Mouse (Mus musculus): ENCODE data around the gene Hist1h2bq. TPM values are rescaled to one million over a fixed set of nuclear protein-coding genes. Genes with fewer than 3 reads are reported as not detected.

The Hist1h2bq gene
- total RNA-seq, 2 experiments from 2014 or later, result 16.2 to 21.6 TPM

DNA sequence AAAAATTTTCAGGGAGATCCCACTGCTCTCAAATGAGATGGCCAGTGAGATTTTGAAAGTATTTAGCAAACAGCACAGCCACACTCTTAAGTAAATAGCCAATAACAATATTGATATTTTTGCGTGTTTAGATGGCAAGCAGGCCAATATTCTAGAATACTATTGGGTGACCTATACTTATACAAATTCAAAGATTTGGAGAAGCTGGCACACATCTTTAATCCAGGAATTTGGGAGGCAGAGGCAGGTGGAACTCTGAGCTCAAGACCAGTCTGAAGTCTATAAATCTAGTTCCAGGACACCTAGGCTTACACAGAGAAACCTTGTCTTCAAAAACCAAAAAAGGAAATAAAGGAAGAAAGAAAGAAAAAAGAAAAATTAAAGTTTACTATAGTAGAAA is 28.4 kb downstream of the Hist1h2bq start:
- no peak for TF ChIP-seq CTCF (IDR thresholded peaks at IDR 0.05)
- Histone ChIP-seq H3K4me3 (no peak overlapping the region), H3K27ac (no peak overlapping the region)
- intact Hi-C loops (cut with DNase I), result loop anchor here (10.0 kb wide), 2 partner anchors 67 to 1653 kb away; partner anchors contain the start of genes Hist1h2ai, Hist1h2bl and Hist1h3h
- DNase-seq, result no peak

GRCm38 (mm10) chr13:21781021-21781555 is 28.9 kb downstream of the Hist1h2bq start:
- peak overlapping the region; percentile 76 for H3K4me3 ChIP-seq
- DNase-seq, result no peak
- no peak for TF ChIP-seq CTCF (IDR thresholded peaks at IDR 0.05)
- intact Hi-C loops (cut with DNase I), result loop anchor here (10.0 kb wide), 2 partner anchors 66 to 1654 kb away; partner anchors contain the start of genes Hist1h2ai, Hist1h2bl and Hist1h3h
- H3K27ac ChIP-seq, result no peak overlapping the region; the same call in 1 of the 2 replicates

DNA sequence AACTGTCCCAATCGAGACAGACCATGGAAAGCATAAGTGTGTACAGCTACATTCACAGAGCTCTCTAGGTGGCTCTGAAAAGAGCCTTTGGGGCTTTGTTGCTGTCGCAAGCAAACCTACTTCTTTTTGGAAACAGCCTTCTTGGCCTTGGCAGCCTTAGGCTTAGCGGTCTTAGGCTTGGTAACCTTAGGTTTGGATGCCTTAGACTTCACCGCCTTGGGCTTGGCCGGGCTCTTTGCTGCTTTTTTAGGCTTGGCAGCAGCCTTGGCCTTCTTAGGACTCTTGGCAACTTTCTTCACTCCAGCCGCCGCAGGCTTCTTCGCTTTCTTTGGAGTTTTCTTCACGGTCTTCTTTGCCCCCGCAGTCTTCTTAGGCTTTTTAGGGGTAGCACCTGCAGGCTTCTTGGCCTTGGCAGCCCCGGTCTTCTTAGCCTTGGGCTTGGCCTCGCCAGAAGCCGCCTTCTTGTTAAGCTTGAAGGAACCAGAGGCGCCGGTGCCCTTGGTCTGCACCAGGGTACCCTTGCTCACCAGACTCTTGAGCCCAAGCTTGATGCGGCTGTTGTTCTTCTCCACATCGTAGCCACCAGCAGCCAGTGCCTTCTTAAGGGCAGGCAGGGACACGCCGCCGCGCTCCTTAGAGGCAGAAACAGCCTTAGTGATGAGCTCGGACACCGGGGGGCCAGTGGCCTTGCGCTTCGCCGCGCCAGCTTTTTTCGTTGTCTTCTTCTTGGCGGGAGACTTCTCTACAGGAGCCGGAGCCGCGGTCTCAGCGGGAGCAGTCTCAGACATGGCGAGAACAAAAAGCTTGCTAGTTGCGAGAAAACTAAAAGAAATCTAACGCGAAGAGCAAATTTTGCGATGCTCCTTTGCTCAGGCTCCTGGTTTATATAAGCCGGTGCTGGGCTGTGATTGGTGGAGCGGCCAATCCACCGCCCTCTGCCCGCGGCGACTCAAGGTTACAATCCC is 29.9 kb downstream of the Hist1h2bq start, which contains the start of gene Hist1h1b:
Hist1h1b (minus strand) TSS at position 859 of the 965 bp plus-strand sequence.
- DNase-seq, result peak; percentile 54
- peak within 1 kb of the TSS; percentile 76 for H3K4me3 ChIP-seq
- H3K27ac ChIP-seq, result peak within 1 kb of the TSS; percentile 91
- intact Hi-C loops (cut with DNase I), result loop anchor here (5.0 to 10.0 kb wide), 3 partner anchors 65 to 1655 kb away; partner anchors contain the start of genes Hist1h2ag, Hist1h2ai, Hist1h2bj and Hist1h2bl
- no peak for TF ChIP-seq CTCF (IDR thresholded peaks at IDR 0.05)

DNA sequence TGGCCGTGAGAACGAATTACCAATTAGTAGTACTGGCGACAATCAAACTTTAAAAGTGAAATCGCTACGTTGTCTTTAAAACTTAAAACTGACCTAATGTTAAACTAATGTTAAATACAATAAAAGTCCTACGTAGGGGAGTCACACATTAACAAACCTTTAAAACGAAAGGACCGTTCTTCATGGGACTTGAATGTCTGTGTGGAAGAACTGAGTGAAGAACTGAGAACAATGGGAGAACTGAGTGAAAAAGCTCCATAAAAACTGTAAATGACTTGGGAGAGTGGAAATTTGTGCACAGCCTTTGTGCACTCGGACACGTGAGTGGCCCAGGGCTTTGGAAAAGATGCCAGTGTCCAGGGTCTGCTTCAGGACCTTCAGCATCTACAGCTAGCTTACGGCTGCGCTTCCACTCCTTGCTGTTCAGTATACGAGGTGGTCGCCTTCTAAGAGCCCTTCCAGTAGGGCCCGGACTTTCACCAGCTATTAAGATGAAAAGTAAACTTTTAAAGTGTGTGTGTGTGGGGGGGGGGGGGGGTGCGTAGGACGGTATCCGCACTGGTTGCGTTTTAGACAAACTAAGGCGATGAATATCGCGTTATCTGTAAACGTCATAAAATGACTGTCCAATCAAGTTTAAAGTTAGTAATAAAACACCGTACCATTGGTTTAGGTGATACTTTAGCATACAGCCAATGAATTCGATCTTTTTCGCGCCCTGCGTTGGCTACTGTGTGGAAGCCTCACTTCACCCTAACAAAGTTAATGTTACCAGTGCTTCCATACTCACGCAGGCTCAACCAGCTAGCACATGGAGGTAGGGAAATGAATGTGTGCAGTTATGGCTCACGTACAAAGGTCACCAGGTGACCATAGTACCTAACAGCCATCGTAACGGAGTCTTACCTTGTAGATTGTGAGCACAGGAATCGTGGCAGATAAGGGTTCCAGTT is 30.9 kb downstream of the Hist1h2bq start:
- peak overlapping the region; percentile 91 for H3K27ac ChIP-seq
- intact Hi-C loops (cut with DNase I), result loop anchor here (5.0 kb wide), 1 partner anchor 263 kb away; the partner anchor contains the start of genes Hist1h2ag, Hist1h2bj and Hist1h4i

More for the DNA sequence above, 30.9 kb downstream of the Hist1h2bq start:
- TF ChIP-seq CTCF (IDR thresholded peaks at IDR 0.05), result no peak
- peak; percentile 74 for DNase-seq
- peak overlapping the region; percentile 76 for H3K4me3 ChIP-seq

Small RNA genes lying within 50 kb of the gene (microRNA-seq; reads per million reads assigned to microRNA genes)
- gene Gm19658 (not detected), gene Gm44346 (not detected), gene Gm44466 (not detected)

Other genes with a start within 250 kb of the Hist1h2bq start
- gene Olfr1364, start 228.4 kb downstream of the Hist1h2bq start, total RNA-seq (2021), result not detected
- not detected for gene Olfr1362, start 196.2 kb downstream of the Hist1h2bq start, total RNA-seq (2021)
- gene Olfr11, start 167.7 kb downstream of the Hist1h2bq start, total RNA-seq (2021), result not detected
- gene Olfr1361, start 146.8 kb downstream of the Hist1h2bq start, total RNA-seq (2021), result not detected
- not detected for gene Olfr1360, start 132.8 kb downstream of the Hist1h2bq start, total RNA-seq (2021)
- not detected for gene Olfr1359, start 112.1 kb downstream of the Hist1h2bq start, total RNA-seq (2021)
- gene Hist1h2bl, start 94.1 kb downstream of the Hist1h2bq start, total RNA-seq (2021), result 1 to 10 TPM; 3.9 to 6.5 TPM
- 1 to 10 TPM in 1 of 2 experiments, not detected in 1; 2.2 TPM for gene Hist1h2ai, start 93.8 kb downstream of the Hist1h2bq start, total RNA-seq (2021)
- 1 to 10 TPM; 1.2 to 2.1 TPM for gene Hist1h3h, start 92.5 kb downstream of the Hist1h2bq start, total RNA-seq (2021)
- gene Hist1h2bm, start 88.2 kb downstream of the Hist1h2bq start, total RNA-seq (2021), result 1 to 10 TPM in 1 of 2 experiments, not detected in 1; 1.2 TPM
- 1 to 10 TPM in 1 of 2 experiments, under 1 TPM in 1; 0.42 to 1.1 TPM for gene Hist1h4j, start 75.1 kb downstream of the Hist1h2bq start, total RNA-seq (2021)
- gene Hist1h4k, start 59.7 kb downstream of the Hist1h2bq start, total RNA-seq (2021), result 10 to 100 TPM; 12.0 to 12.2 TPM
- gene Hist1h2ak, start 56.4 kb downstream of the Hist1h2bq start, total RNA-seq (2021), result under 1 TPM in 1 of 2 experiments, not detected in 1; 0.98 TPM
- gene Hist1h2bn, start 56.1 kb downstream of the Hist1h2bq start, total RNA-seq (2021), result 1 to 10 TPM in 1 of 2 experiments, not detected in 1; 1.4 TPM
- under 1 TPM; 0.45 to 0.69 TPM for gene Hist1h1b, start 29.6 kb downstream of the Hist1h2bq start, total RNA-seq (2021)
- 10 to 100 TPM; 10.1 to 10.3 TPM for gene Hist1h3i, start 26.8 kb downstream of the Hist1h2bq start, total RNA-seq (2021)
- not detected for gene Hist1h2an, start 23.0 kb downstream of the Hist1h2bq start, total RNA-seq (2021)
- 1 to 10 TPM in 1 of 2 experiments, not detected in 1; 1.1 TPM for gene Hist1h2bp, start 22.7 kb downstream of the Hist1h2bq start, total RNA-seq (2021)
- gene Hist1h2ao, start 268 bp upstream of the Hist1h2bq start, total RNA-seq (2021), result 1 to 10 TPM; 1.2 to 2.3 TPM
- gene Hist1h4m, start 1.5 kb upstream of the Hist1h2bq start, total RNA-seq (2021), result 10 to 100 TPM; 50.3 to 50.9 TPM
- 1 to 10 TPM; 4.4 to 5.7 TPM for gene Hist1h4n, start 22.0 kb upstream of the Hist1h2bq start, total RNA-seq (2021)
- gene Hist1h2ap, start 23.3 kb upstream of the Hist1h2bq start, total RNA-seq (2021), result 1 to 10 TPM in 1 of 2 experiments, not detected in 1; 1.9 TPM
- gene Hist1h2br, start 23.5 kb upstream of the Hist1h2bq start, total RNA-seq (2021), result 10 to 100 TPM; 16.0 to 21.3 TPM
- gene Zfp184, start 134.9 kb upstream of the Hist1h2bq start, total RNA-seq (2021), result under 1 TPM; 0.17 to 0.36 TPM
- not detected for gene Pom121l2, start 171.0 kb upstream of the Hist1h2bq start, total RNA-seq (2021)
- gene Prss16, start 199.5 kb upstream of the Hist1h2bq start, total RNA-seq (2021), result not detected
- gene Hist1h2ah, start 225.4 kb upstream of the Hist1h2bq start, total RNA-seq (2021), result 1 to 10 TPM in 1 of 2 experiments, not detected in 1; 3.7 TPM
- gene Hist1h2bk, start 225.7 kb upstream of the Hist1h2bq start, total RNA-seq (2021), result 1 to 10 TPM in 1 of 2 experiments, not detected in 1; 2.6 TPM
- gene Hist1h4i, start 231.2 kb upstream of the Hist1h2bq start, total RNA-seq (2021), result 10 to 100 TPM; 24.1 to 25.0 TPM
- gene Hist1h2ag, start 232.7 kb upstream of the Hist1h2bq start, total RNA-seq (2021), result 1 to 10 TPM; 1.1 to 2.3 TPM
- 1 to 10 TPM; 2.3 to 3.4 TPM for gene Hist1h2bj, start 233.0 kb upstream of the Hist1h2bq start, total RNA-seq (2021)

Data from gastrocnemius, adult 2 months (tissue).